Mouse (Mus musculus): Measurements from ENCODE around the gene Grwd1.
A peak's percentile ranks its signal among the peaks of the same experiment; 100 is the strongest.

Gene Grwd1

DNA sequence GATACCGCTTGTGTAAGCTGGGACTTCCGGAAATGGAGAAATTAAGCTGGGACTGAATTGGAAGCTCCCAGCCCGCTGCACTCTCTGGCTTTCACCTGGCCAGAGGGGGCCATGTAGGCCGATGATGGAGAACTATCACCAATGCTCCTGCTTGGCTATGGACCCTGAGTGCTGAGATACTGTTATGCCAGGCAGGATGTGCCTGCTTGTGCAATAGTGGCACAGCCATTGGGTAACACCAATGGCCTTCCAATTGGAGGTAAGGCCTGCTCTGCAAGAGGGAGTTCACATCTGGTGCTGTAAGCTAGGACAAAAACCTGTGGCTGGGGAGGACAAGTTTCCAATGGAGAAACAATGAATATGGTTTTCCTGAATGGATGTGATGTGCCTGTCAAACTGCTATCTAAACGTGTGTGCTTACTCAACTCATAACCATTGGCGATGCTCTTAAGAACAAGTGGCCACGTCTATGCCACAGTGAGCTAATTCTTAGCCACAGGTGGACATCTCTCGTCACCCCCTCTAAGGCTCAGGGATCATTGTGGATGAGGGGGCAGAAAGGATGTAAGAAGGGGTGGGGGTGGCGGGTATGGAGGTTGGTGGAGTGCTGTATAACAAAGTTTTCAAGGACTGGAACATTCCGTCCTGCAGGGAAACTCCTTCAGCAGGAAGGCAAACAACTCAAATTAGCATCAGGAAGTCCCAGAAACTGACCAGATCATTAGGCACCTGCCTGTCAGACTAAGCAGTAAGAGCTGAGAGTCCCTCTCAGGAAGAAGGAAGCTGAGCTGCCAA is 12.4 kb upstream of the Grwd1 start:
- no peak for DNase-seq (ENCODE audit: inconsistent ontology term)

GRCm38 (mm10) chr7:45833924-45834323 is 3.2 kb upstream of the Grwd1 start:
- no peak for DNase-seq (ENCODE audit: inconsistent ontology term)

DNA sequence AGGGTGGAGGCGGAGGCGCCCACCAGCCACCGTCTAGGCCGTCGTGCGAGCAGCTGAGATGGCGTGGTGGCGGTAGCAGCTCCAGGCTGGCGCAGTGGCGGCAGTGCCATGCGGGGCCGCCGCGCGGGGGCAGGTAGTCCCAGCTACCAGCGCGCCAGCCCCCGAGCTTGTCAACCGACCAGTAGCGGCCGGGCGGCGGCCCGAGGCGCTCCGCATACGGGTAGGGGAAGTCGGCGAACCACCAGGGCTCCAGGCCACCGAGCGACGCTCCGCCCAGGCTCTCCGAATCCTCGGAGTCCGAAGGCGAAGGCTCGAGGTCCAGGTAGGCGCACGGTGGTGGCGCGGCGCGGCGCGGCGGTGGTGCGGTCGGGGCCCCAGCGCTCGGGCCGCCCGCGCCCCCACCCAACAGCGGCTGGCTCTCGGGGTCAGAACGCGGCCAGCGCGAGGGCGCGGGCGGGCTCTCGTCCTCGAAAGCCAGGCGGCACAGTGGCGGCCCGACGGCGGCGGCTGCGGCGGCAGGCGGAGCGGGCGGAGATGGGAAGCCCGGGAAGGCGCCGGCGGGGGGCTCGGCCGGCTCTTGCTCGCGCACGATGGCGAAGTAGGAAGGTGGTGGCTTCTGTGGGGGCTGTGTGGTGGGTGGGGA is 2.5 kb upstream of the Grwd1 start:
- DNase-seq (ENCODE audit: inconsistent ontology term), result no peak

DNA sequence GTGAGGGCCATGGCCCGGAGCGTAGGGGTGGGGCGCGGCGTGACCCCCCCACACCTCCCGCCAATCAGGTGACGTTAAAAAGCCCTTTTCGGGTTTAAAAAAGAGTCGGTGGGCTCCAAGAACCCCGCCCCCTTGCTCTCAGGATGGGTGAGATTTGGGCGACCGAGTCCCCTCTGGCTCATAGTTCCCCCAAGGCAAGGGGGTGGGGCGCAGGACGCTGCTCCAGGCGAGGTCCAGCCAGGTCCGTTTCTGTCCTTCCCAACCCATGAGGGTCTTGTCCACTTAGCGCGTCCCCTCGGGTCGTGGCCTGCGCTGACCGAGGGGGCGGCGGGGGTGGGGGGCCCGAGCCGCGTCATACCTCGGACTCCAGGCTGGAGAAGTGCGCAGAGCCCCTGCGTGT is 1.7 kb upstream of the Grwd1 start:
- no peak for DNase-seq (ENCODE audit: inconsistent ontology term)

DNA sequence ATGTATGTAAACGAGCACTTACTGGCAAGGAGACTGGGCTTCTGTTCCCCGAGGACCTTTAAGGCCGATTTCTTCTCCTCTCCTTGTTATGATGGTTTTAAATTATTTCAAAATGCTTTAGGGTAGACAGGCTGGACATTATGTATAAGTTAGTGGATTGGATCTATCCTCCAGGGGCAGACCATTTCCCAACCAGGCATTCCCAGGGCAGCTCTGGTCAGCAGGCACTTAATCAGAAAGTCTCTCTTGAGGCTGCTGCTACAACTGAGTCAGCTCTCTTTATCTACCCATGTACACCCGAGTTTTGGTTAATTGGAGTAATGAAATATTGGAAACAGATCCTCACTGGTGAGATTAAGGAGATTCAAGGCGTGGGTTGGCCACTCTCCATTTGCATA is 383 bp upstream of the Grwd1 start:
- DNase-seq (ENCODE audit: inconsistent ontology term), result no peak

DNA sequence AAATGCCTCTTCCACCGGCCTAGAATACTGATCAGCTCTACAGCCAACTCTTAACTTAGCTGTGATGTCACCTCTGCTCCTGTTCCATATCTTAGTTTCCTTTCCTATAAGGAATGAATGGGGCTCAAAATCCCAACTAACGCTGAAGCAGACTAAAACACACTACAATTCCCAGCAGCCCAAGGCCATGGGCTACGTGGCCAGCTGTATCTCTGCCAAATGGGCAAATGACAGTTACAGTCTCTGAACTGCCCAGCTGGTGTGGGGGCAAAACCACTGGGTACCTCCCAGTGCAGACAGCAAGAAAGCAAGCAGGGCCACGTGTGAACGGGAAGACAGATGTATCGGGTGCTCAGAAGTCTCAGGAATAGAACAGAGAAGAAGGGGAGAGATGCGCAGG is 4.1 kb downstream of the Grwd1 start:
- no peak for DNase-seq (ENCODE audit: inconsistent ontology term)

DNA sequence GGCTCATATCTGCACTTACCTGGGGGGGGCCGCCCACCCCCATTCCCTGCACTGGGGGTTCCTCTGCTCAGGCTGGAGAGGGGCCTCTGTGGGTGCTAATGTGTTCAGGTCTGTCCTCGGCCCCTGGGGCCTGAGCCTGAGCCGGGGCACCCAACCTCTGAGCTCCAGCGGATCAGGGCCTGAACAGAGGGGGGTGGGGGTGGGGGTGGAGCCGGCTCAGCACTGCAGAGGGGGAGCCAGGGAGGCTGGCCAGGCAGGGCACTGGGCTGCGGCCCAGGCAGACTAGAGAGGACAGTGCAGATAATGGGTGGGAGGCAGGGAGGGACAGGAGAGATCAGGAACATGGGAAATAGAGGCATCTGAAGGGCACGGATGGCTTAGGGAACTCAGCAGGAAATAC is 6.1 kb downstream of the Grwd1 start, which contains the start of gene Kcnj14:
Gene Kcnj14, minus strand, starts transcription at position 185 of the 400 bp plus-strand sequence.
- DNase-seq (ENCODE audit: inconsistent ontology term), result no peak

DNA sequence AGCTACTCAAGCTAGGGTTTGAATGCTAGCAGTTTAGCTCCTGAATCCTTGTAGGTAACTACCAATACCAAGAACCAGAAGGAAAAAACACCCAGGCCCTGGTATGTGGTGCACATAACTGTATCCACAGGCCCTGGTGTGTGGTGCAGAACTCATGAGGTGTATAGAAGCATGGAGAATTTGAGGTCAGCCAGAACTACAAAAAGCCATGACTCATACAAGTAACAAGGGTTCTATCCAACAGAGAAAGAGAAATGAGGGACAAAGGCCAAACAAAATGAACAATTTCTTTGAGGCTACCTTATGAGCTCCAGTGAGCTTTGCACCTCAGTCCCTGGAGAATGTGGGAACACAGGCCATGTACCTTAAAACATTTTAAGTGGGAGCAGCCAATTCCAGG is 9.8 kb downstream of the Grwd1 start:
- DNase-seq (ENCODE audit: inconsistent ontology term), result peak; percentile 83

DNA sequence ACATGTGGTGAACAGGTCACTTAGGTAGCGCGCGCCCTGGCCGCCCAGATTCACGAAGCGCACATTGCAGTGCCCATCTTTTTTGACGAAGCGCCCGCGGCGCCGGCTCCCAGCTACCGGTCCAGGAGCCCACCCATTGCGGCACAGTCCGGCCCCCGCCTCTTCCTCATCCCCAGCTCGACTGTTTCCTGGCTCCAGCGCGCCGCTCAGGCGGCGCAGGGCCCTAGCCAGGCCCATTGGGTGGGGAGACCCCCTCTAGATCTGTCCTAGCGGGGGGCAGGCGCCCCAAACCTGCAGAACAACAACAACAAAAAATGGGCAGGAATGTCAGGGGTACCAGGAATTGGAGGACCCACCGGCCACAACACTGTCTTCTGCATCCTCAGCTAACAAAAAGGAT is 10.9 kb downstream of the Grwd1 start:
- DNase-seq (ENCODE audit: inconsistent ontology term), result no peak

DNA sequence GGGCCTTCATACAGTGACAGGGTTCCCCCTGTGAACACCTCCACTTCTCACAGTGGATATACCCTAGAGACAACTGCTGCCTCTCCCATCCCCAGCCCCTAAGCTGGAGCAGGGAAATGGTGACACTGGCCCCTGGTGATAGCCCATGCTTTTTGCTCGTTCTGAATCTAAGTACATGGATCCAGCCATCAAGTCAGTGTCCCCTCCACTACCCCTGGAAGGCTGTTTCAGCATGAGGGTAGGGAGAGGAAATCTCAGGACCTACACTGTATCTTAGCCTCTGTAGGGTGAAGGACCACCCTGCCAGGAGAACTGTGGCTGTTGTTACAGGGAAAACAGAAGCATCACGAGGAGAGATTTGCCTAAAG is 14.8 kb downstream of the Grwd1 start:
- DNase-seq (ENCODE audit: inconsistent ontology term), result no peak

- peak; percentile 60 for DNase-seq (ENCODE audit: inconsistent ontology term)
Observed at GRCm38 (mm10) chr7:45815323-45815983, 15.3 kb downstream of the Grwd1 start.

GRCm38 (mm10) chr7:45814841-45815240 is 15.9 kb downstream of the Grwd1 start:
- no peak for DNase-seq (ENCODE audit: inconsistent ontology term)

DNA sequence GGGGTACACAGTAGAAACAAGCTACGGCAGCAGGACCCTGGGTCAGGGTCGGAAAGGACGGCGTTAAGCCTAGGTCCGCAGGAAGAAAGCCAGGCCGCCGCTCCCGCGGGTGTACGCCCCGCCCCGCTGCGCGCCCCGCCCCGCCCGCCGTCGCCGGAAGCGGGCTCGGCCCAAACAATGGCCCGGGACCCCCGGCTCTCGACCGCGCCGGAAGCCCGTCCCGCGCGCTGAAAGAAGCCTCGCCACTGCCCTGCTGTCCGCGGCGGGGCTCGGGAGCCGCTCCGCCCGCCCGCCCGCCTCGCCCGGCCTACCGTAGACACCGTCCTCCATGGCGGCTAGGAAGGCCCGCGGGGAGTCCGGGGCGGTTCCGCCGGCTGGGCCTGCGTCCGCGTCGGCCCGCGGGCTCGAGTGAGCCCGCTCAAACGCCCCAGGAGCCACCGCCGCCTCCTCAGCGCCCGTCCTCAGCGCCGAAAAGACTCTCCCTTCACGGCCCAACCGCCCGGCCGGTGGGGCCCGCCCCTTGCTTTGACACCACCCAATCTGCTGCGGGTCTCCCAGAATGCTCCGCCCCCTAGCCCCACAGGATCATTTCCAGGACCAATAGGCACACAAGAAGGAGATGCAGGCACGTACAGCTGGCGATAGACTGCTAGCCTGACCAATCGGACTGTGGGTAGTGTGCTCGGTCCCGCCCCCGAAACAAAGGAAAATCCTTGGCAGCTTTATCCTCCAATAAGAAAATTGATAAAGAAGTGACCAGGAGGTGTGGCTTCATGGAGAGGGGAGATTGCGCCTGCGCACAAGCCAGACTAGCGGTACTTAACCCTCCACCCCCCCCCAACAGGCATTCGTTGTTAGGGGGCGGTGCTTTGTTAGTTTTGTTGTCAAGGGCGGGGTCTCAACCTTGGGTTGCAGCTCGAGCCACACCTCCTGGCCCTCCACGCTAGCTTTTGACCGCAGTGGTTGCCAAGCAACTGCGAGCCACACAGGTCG is 16.7 kb downstream of the Grwd1 start, which contains the start of gene Cyth2:
Gene Cyth2, minus strand, starts transcription at position 795 of the 993 bp plus-strand sequence.
- peak; percentile 100 for DNase-seq (ENCODE audit: inconsistent ontology term)

GRCm38 (mm10) chr7:45812921-45813320 is 17.8 kb downstream of the Grwd1 start:
- DNase-seq (ENCODE audit: inconsistent ontology term), result no peak

DNA sequence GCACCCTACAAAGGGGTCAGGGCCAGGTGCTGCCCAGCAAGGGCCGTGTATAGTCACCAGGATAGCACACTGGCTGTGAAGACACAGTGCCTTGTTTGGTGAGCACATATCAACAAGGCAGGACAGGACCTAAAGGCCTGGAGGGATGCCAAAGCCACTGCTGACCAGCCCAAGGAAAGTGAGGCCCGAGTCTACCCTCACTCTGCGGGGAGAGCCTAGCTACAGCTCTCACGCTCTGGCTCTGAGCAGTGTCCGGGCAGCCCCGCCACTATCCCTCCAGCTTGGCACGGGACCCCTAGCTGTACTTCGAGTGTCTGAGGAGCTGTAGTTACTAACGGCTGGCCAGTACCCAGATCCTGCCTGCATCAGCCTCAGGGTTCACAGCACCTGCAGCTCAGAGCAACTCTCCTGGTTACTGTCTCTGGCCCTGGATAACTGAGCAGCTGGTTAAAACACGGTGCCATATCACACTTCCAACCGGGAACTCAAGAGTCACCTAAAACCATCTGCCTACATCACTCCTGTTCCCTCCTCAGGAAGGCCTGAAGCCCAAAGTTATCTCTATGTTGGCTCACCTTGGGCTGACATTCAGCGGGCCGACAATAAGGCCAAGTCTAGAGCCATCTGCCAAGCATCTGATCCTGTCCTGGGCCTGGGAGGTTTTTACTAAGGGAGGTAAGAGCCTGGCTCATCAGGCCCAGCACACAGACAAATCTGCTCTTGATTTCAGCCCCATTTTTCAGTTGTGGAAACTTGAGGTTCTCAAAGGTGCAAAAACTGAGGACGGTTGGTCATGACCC is 21.3 kb downstream of the Grwd1 start:
- no peak for DNase-seq (ENCODE audit: inconsistent ontology term)

- no peak for DNase-seq (ENCODE audit: inconsistent ontology term)
Observed at GRCm38 (mm10) chr7:45808471-45808870, 22.3 kb downstream of the Grwd1 start.

DNA sequence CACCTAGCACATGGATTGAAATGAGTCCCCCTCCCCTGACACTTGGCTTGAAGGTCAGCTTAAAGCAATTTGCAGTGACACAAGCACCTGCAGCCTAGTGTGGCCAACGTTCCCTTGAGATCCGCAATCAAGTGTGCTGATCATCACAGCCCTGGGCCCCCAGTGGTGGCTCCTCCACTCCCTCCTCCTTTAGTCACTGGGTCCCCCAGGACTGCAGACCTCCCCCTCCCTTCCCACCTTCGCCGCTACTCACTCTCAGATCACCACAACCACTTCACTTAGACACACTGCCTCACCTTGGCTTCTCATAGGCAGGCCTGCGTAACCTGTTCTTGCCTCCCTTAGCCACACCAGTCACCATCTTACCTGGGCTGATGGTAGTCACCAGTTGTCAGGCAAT is 24.8 kb downstream of the Grwd1 start:
- DNase-seq (ENCODE audit: inconsistent ontology term), result no peak

DNA sequence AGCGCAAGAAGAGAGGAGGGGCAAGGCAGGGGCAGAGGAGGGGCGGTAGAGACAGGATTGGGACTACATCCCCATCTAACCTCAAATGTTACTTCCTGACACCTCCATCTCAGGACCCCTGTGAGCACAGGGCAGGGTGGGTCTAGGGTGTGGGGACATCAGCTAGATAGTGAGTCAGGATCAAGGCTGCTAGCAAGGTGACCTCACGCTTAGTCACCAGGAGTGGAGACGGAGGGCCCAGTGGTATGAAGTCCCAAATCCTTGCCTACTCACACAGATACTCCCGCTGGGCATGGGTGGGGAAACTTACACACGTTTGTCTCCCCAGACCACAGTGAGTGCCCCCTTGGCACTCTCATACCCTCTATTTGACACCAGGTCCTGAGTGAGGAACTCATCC is 28.2 kb downstream of the Grwd1 start:
- no peak for DNase-seq (ENCODE audit: inconsistent ontology term)

- DNase-seq (ENCODE audit: inconsistent ontology term), result peak; percentile 88
Observed at GRCm38 (mm10) chr7:45801348-45801747, 29.4 kb downstream of the Grwd1 start.

DNA sequence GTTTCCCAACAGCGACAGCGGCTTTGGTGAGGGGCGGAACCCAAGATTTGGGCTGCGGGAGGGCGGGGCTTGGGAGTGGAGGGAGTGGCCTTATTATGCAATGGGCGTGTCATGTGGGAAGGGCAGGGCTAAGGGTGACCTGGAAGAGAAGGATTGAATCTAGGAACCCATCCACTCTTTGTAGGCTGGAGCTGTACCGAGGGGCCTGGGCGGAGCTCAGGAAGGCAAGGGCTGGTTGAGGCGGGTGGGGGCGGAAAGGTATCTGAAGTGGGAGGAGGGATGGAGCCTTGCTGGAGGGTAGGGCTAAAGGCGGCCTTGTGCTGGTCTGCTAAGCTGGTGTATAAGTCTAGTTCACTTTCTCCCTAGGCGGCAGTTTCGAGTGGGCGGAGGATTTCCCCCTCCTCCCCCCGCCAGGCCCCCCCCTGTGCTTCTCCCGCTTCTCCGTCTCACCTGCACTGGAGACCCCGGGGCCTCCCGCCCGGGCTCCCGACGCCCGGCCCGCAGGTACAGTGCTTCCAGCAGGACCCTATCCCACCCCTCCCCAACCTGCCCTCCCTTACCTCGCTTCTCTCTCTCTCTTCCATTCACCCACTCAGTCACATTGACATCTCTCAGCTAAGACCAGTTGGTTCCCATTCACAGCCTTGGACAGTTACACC is 30.1 kb downstream of the Grwd1 start:
- DNase-seq (ENCODE audit: inconsistent ontology term), result no peak

All from Muller cell, postnatal 12 days (primary cell).